Mouse (Mus musculus): ENCODE data around the gene Pth1r. TPM values are rescaled to one million over a fixed set of nuclear protein-coding genes. Genes with fewer than 3 reads are reported as not detected.

Gene Pth1r
- polyA plus RNA-seq, 1 experiment from 2014 or later: 12.3 TPM

DNA sequence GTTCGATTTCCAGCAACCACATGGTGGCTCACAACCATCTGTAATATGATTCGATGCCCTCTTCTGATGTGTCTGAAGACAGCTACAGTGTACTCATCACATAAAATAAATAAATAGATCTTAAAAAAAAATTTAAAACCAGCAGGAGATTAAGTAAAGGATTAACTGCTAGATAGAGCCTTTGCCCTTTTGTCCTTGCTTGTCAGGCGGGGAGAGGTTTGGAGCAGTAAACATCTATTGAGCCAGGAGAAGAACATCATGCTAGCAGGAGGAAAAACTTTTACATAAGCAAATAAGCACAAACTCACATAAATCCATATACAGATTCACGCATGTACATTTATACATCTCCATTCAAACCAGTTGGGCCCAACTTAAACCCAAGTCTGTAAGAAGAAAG lies 34.4 kb downstream of the Pth1r start:
- ATAC-seq: no peak
- peaks cover 7% of the 10 kb centered on the region for H3K36me3 ChIP-seq (ENCODE audit: control insufficient read depth, insufficient read depth, low read length)
- no peaks in the 10 kb centered on the region for H3K9me3 ChIP-seq (ENCODE audit: control insufficient read depth, low read length)
- WGBS: 94% methylated on average over 4 of the region's 4 CpGs
- no peak overlapping the region for H3K27ac ChIP-seq (ENCODE audit: low read depth, low read length)
- H3K4me3 ChIP-seq (ENCODE audit: low read length): no peak overlapping the region
- no peak overlapping the region for H3K9ac ChIP-seq (ENCODE audit: low read depth, low read length)
- no peaks in the 10 kb centered on the region for H3K4me1 ChIP-seq (ENCODE audit: control insufficient read depth, insufficient read depth, low read depth, low read length)
- H3K27me3 ChIP-seq (replicated peaks; ENCODE audit: control insufficient read depth, insufficient read depth, low read length): no peaks in the 10 kb centered on the region
- no peak overlapping the region for H3K4me2 ChIP-seq (ENCODE audit: low read length)

DNA sequence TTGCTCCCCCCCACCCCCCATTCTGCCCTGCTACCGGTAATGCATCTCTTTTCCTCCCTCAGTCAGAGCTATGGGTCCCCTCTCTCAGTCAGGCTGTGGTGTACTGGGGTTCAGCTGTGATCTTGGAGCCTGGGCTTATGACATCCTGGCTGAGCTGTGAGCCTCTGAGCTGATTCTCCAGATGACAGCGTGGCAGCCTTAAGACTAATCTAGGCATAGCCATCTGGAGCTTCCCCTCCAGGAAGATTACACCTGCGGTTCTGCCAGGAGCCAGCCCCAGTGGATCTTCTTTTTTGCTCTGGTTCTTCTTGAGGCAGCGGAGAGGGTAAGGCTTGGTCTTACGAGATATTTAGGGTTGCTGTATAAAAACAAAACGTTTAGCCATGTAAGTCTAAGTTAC lies 34.9 kb downstream of the Pth1r start:
- H3K27me3 ChIP-seq (replicated peaks; ENCODE audit: control insufficient read depth, insufficient read depth, low read length): no peaks in the 10 kb centered on the region
- no peak for ATAC-seq

DNA sequence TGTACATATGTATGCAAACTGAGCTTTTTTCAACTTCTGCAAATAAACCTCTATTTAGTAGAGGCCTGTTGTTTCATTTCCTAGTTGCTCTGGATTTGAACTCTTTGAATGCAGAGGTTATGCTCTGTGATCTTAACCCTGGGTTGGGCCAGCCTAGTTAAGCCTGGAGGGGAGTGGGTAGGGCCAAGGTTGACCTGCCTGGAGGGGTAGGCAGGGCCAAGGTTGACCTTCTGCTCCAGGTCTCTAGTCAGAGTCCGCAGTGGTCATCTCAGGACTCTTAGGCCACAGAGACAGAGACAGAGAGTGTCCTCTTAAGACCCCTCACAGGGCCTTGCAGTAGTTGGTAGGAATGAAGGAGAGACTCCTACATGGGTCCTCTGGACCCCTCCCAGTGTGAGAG lies 35.4 kb downstream of the Pth1r start:
- 100% methylated on average over 1 of the region's 1 CpGs for WGBS
- no peak overlapping the region for H3K27ac ChIP-seq (ENCODE audit: low read depth, low read length)

More for the DNA sequence above, 34.9 kb downstream of the Pth1r start:
- H3K4me3 ChIP-seq (ENCODE audit: low read length): no peak overlapping the region
- H3K9ac ChIP-seq (ENCODE audit: low read depth, low read length): no peak overlapping the region
- H3K4me1 ChIP-seq (ENCODE audit: control insufficient read depth, insufficient read depth, low read depth, low read length): no peaks in the 10 kb centered on the region
- H3K4me2 ChIP-seq (ENCODE audit: low read length): no peak overlapping the region
- WGBS: 93% methylated on average over 6 of the region's 6 CpGs
- H3K9me3 ChIP-seq (ENCODE audit: control insufficient read depth, low read length): no peaks in the 10 kb centered on the region
- H3K36me3 ChIP-seq (ENCODE audit: control insufficient read depth, insufficient read depth, low read length): peaks cover 7% of the 10 kb centered on the region
- H3K27ac ChIP-seq (ENCODE audit: low read depth, low read length): no peak overlapping the region

DNA sequence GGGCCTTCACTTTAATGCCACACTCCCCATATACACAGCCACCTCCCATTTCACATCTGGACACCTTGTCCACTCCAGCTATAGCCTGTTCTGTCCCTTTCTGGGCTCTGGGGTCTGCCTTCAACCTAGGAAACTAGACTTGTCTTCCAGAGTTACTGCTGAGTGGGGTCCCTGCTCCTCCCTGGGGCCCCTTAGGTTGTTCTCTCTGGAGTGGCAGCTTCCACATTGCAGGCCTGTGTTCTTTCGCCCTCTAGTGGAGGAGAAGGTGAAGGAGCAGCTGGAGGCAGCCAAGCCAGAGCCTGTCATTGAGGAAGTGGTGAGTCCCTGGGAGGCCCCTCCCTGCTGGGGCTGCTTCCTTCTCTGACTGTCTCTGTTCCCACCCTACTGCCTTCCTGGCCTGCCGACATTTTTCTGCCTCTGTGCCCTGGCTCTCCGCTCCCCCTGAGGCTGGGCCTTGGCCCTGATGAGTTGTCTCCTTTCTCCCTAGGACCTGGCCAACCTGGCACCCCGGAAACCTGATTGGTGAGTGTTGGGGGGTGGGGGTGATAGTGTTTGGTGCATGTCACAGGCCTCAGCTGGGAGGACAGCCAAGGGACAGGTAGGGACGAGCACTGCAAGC lies 37.2 kb downstream of the Pth1r start:
- H3K36me3 ChIP-seq (ENCODE audit: control insufficient read depth, insufficient read depth, low read length): peaks cover 4% of the 10 kb centered on the region
- H3K9ac ChIP-seq (ENCODE audit: low read depth, low read length): no peak overlapping the region
- H3K4me3 ChIP-seq (ENCODE audit: low read length): no peak overlapping the region
- H3K27ac ChIP-seq (ENCODE audit: low read depth, low read length): no peak overlapping the region
- no peaks in the 10 kb centered on the region for H3K27me3 ChIP-seq (replicated peaks; ENCODE audit: control insufficient read depth, insufficient read depth, low read length)
- peak; percentile 83 for ATAC-seq
- H3K9me3 ChIP-seq (ENCODE audit: control insufficient read depth, low read length): no peaks in the 10 kb centered on the region
- no peak overlapping the region for H3K4me2 ChIP-seq (ENCODE audit: low read length)
- H3K4me1 ChIP-seq (ENCODE audit: control insufficient read depth, insufficient read depth, low read depth, low read length): no peaks in the 10 kb centered on the region
- WGBS: 48% methylated on average over 5 of the region's 5 CpGs

More for the DNA sequence above, 35.4 kb downstream of the Pth1r start:
- H3K9me3 ChIP-seq (ENCODE audit: control insufficient read depth, low read length): no peaks in the 10 kb centered on the region
- H3K9ac ChIP-seq (ENCODE audit: low read depth, low read length): no peak overlapping the region
- no peaks in the 10 kb centered on the region for H3K4me1 ChIP-seq (ENCODE audit: control insufficient read depth, insufficient read depth, low read depth, low read length)
- no peaks in the 10 kb centered on the region for H3K27me3 ChIP-seq (replicated peaks; ENCODE audit: control insufficient read depth, insufficient read depth, low read length)
- H3K4me2 ChIP-seq (ENCODE audit: low read length): no peak overlapping the region
- ATAC-seq: no peak
- H3K36me3 ChIP-seq (ENCODE audit: control insufficient read depth, insufficient read depth, low read length): peaks cover 7% of the 10 kb centered on the region
- no peak overlapping the region for H3K4me3 ChIP-seq (ENCODE audit: low read length)

DNA sequence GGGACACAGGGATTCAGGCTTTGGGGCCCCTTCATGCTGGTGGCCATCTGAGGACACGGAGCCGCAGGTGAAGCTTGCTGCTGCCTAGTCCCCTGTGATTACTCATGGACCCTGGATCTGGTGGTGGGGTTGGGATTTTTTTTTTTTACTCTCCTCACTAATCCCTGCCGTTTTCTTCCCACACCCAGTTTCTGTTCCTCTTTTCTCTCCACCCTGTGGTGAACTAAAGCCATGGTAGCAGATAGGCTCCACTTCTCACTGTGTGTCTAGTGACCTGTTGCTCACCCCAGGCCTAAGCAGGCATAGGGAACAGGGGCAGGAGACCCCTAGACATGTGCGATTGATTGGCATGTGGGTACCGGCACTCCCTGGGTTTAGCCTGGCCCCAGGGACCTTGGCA lies 40.2 kb downstream of the Pth1r start:
- WGBS: 94% methylated on average over 5 of the region's 5 CpGs

DNA sequence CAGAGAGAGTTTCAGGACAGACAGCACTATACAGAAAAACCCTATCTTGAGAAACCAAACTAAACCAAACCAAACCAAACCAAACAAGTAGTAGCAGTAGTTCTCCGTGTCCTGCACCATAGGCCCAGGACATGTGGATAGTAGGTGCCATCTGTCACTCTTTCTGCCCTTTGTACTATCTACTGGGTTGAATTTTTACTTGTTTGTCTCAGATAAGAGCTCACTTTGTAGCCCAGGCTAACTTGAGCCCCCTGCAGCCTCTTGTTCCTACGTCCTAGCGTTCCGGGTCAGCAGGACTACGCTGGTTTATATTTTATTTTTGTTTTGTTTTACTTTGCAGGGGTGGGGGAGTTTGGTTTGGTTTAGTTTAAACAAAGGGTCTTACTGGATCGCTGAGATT lies 43.0 kb downstream of the Pth1r start:
- Histone ChIP-seq H3K36me3 (ENCODE audit: control insufficient read depth, insufficient read depth, low read length) (no peaks in the 10 kb centered on the region), H3K27me3 (replicated peaks; ENCODE audit: control insufficient read depth, insufficient read depth, low read length) (no peaks in the 10 kb centered on the region), H3K9ac (ENCODE audit: low read depth, low read length) (no peak overlapping the region), H3K27ac (ENCODE audit: low read depth, low read length) (no peak overlapping the region), H3K4me1 (ENCODE audit: control insufficient read depth, insufficient read depth, low read depth, low read length) (no peaks in the 10 kb centered on the region), H3K9me3 (ENCODE audit: control insufficient read depth, low read length) (no peaks in the 10 kb centered on the region), H3K4me3 (ENCODE audit: low read length) (no peak overlapping the region), H3K4me2 (ENCODE audit: low read length) (no peak overlapping the region)
- WGBS: 94% methylated on average over 6 of the region's 6 CpGs
- no peak for ATAC-seq

More for the DNA sequence above, 40.2 kb downstream of the Pth1r start:
- Histone ChIP-seq H3K27ac (ENCODE audit: low read depth, low read length) (no peak overlapping the region), H3K4me2 (ENCODE audit: low read length) (no peak overlapping the region), H3K9ac (ENCODE audit: low read depth, low read length) (no peak overlapping the region), H3K9me3 (ENCODE audit: control insufficient read depth, low read length) (no peaks in the 10 kb centered on the region), H3K36me3 (ENCODE audit: control insufficient read depth, insufficient read depth, low read length) (peaks cover 4% of the 10 kb centered on the region; the same call in 1 of the 2 replicates), H3K27me3 (replicated peaks; ENCODE audit: control insufficient read depth, insufficient read depth, low read length) (no peaks in the 10 kb centered on the region), H3K4me3 (ENCODE audit: low read length) (no peak overlapping the region), H3K4me1 (ENCODE audit: control insufficient read depth, insufficient read depth, low read depth, low read length) (no peaks in the 10 kb centered on the region)
- ATAC-seq: no peak

DNA sequence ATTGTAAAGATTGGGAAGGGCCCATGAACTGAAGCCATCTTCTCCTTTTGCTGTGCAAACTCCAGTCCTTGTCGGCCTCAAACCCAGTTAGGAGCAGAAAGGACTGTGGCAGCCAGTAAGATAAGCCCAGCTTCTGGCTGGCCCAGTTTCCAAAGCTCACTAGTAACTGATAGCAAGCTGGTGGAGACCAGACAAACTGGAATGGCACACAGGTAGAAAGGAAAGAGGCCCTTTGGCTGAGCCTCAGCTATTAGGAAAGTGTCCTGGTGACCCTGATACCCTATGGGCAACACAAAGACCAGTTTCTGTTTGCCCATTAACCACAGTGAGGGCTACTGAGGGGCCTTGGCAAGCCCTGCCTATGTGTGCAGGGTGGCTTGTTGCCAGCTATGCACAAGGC lies 44.1 kb downstream of the Pth1r start:
- Histone ChIP-seq H3K4me3 (ENCODE audit: low read length) (no peak overlapping the region), H3K27me3 (replicated peaks; ENCODE audit: control insufficient read depth, insufficient read depth, low read length) (no peaks in the 10 kb centered on the region), H3K9ac (ENCODE audit: low read depth, low read length) (no peak overlapping the region), H3K4me2 (ENCODE audit: low read length) (no peak overlapping the region), H3K9me3 (ENCODE audit: control insufficient read depth, low read length) (no peaks in the 10 kb centered on the region), H3K4me1 (ENCODE audit: control insufficient read depth, insufficient read depth, low read depth, low read length) (no peaks in the 10 kb centered on the region), H3K36me3 (ENCODE audit: control insufficient read depth, insufficient read depth, low read length) (no peaks in the 10 kb centered on the region), H3K27ac (ENCODE audit: low read depth, low read length) (no peak overlapping the region)
- 84% methylated on average over 1 of the region's 1 CpGs for WGBS
- no peak for ATAC-seq

DNA sequence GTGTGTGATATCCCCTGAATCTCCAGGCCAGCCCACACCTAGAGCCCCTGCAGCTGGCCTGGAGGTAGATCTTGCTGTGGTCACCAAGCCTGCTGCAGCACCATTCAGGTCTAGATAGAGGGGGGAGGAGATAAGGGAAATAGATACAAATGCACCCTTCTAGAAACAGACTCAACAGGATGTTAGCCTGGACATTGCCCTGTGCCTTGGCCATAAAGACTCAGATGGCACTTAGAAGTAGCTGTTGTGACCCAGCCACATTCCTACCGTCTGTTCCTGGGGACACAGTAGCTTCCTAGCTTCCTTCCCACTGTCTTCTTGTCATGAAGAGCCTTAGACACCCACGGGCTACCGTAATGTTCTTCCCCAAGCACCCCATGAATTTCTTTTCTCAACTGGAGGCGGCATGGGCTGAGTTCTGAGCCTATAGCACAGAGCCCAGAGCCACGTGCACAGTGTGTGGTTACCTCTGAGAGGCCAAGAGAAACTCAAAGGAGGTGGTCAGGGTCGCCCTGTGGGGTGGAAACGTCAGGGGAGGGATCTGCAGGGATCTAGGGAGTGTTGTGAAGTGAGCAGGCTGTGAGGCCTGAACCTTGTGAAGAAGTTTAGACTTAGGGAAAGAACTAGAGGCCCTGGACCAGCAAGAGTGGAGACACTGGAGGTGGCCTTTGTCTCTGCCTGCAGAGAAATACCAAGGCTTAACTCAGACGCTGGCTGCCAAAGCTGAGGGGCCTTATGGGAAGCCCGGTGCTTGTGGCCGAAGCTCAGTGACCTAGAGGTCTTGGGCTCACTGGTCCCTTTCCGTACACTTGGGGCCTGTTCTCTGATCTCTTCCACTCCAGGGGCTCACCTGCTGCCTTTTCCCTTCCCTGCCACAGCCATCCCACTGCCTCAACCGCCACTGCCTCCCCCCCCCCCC lies 45.6 kb downstream of the Pth1r start:
- Histone ChIP-seq H3K4me2 (ENCODE audit: low read length) (no peak overlapping the region), H3K4me1 (ENCODE audit: control insufficient read depth, insufficient read depth, low read depth, low read length) (no peaks in the 10 kb centered on the region), H3K4me3 (ENCODE audit: low read length) (no peak overlapping the region), H3K9me3 (ENCODE audit: control insufficient read depth, low read length) (no peaks in the 10 kb centered on the region), H3K27ac (ENCODE audit: low read depth, low read length) (no peak overlapping the region), H3K36me3 (ENCODE audit: control insufficient read depth, insufficient read depth, low read length) (no peaks in the 10 kb centered on the region), H3K9ac (ENCODE audit: low read depth, low read length) (no peak overlapping the region), H3K27me3 (replicated peaks; ENCODE audit: control insufficient read depth, insufficient read depth, low read length) (no peaks in the 10 kb centered on the region)
- WGBS: 78% methylated on average over 11 of the region's 12 CpGs
- no peak for ATAC-seq

DNA sequence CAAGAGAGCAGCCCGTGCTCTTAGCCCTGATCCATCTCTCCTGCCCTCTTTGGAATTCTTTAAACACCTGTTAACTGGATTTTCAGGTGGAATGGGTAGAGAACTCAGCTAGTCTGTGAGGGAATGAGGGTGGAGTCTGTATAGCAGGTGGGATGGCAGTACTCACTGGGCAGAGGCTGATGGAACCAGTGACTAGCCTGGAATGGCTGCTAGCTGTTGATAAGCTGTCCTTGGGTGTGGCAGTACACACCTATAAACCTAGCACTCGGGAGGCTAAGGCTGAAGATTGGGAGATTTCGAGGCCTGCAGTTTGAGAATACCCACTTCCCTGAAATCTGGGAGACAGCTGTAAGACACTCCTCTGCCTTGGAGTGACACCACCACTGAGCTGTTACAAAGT lies 47.4 kb downstream of the Pth1r start:
- H3K9ac ChIP-seq (ENCODE audit: low read depth, low read length): no peak overlapping the region
- no peaks in the 10 kb centered on the region for H3K9me3 ChIP-seq (ENCODE audit: control insufficient read depth, low read length)
- no peaks in the 10 kb centered on the region for H3K4me1 ChIP-seq (ENCODE audit: control insufficient read depth, insufficient read depth, low read depth, low read length)
- H3K4me3 ChIP-seq (ENCODE audit: low read length): no peak overlapping the region
- H3K4me2 ChIP-seq (ENCODE audit: low read length): no peak overlapping the region
- 95% methylated on average over 3 of the region's 3 CpGs for WGBS
- no peaks in the 10 kb centered on the region; the same call in none of the 2 replicates for H3K36me3 ChIP-seq (ENCODE audit: control insufficient read depth, insufficient read depth, low read length)
- H3K27ac ChIP-seq (ENCODE audit: low read depth, low read length): no peak overlapping the region
- ATAC-seq: no peak
- no peaks in the 10 kb centered on the region for H3K27me3 ChIP-seq (replicated peaks; ENCODE audit: control insufficient read depth, insufficient read depth, low read length)

All from hindbrain, embryonic 16.5 days (tissue).